Mouse (Mus musculus): ENCODE measurements around the gene Map3k5.

- TF ChIP-seq CTCF (conservative IDR thresholded peaks at IDR 0.05; ENCODE audit: low read length) (no peak), POU5F1 (IDR thresholded peaks at IDR 0.05; ENCODE audit: borderline replicate concordance, low read length) (no peak), NANOG (IDR thresholded peaks at IDR 0.05; ENCODE audit: borderline replicate concordance, low read length) (no peak)
These were observed 251.5 kb downstream of the Map3k5 start for GRCm38 (mm10) chr10:20185806-20186205.
